Mouse (Mus musculus): Measurements from ENCODE around the gene Mttp. TPM values are rescaled to one million over a fixed set of nuclear protein-coding genes. Genes with fewer than 3 reads are reported as not detected.

Mttp gene
- total RNA-seq, 2 experiments from 2014 or later, result 6.0 to 6.8 TPM

- DNase-seq, result no peak
These were observed 95.2 kb downstream of the Mttp start for GRCm38 (mm10) chr3:138049555-138049954.

GRCm38 (mm10) chr3:138043316-138043715, 101.5 kb downstream of the Mttp start:
- no peak for DNase-seq

GRCm38 (mm10) chr3:138041591-138042301, 103.0 kb downstream of the Mttp start:
- no peak for DNase-seq

GRCm38 (mm10) chr3:138040938-138041337, 103.8 kb downstream of the Mttp start:
- no peak for DNase-seq

Other genes with a start within 250 kb of the Mttp start
- 10 to 100 TPM; 64.8 to 65.3 TPM for gene Lamtor3, start 226.5 kb downstream of the Mttp start, total RNA-seq (2021)
- 1 to 10 TPM; 4.4 to 7.0 TPM for gene Dapp1, start 163.4 kb downstream of the Mttp start, total RNA-seq (2021)
- 1 to 10 TPM; 1.7 to 2.5 TPM for gene 1110002E22Rik, start 79.9 kb downstream of the Mttp start, total RNA-seq (2021)
- under 1 TPM in 1 of 2 experiments, not detected in 1; 0.30 TPM for gene Gm5105, start 77.6 kb downstream of the Mttp start, total RNA-seq (2021)
- 1 to 10 TPM; 3.9 to 5.1 TPM for gene Trmt10a, start 1.5 kb downstream of the Mttp start, total RNA-seq (2021)
- gene 4930579F01Rik, start 48.9 kb upstream of the Mttp start, total RNA-seq (2021), result not detected
- under 1 TPM in 1 of 2 experiments, not detected in 1; 0.10 TPM for gene Adh7, start 72.8 kb upstream of the Mttp start, total RNA-seq (2021)
- gene Adh1, start 116.0 kb upstream of the Mttp start, total RNA-seq (2021), result under 1 TPM; 0.45 to 0.68 TPM
- not detected for gene Adh6a, start 168.3 kb upstream of the Mttp start, total RNA-seq (2021)
- gene Adh6b, start 196.8 kb upstream of the Mttp start, total RNA-seq (2021), result not detected

All from layer of hippocampus, postnatal 36 days (tissue).